Mouse (Mus musculus) limb, embryonic 11.5 days (tissue): ENCODE measurements around the gene Dlg2. TPM values are rescaled to one million over a fixed set of nuclear protein-coding genes. Genes with fewer than 3 reads are reported as not detected.

Source experiments
- ATAC-seq: fragments of 200-750 bp; cut with Nextera tagmentation; 2 replicates; pipeline ENCODE4 v1.8.0; 2017; ENCODE audit warnings: low read depth; ENCODE audit not compliant: insufficient number of reproducible peaks, low FRiP score, low TSS enrichment
- DNase-seq: peaks from one replicate; pipeline ENCODE4 v3.0.0-alpha.2; 2015; ENCODE audit warnings: low spot score
- H3K27ac ChIP-seq: fragments of 300-500 bp; sonication (generic); replicated peaks from 2 replicates; pipeline ENCODE4 v1.5.1; 2014; ENCODE audit warnings: low read depth, mild to moderate bottlenecking, low read length
- H3K27me3 ChIP-seq: fragments of 300-500 bp; sonication (generic); 2 replicates; pipeline ENCODE4 v1.6.1; 2014; ENCODE audit warnings: mild to moderate bottlenecking, low read length, mixed read lengths; ENCODE audit not compliant: control insufficient read depth, insufficient read depth
- H3K36me3 ChIP-seq: fragments of 300-500 bp; sonication (generic); 2 replicates; pipeline ENCODE4 v1.6.1; 2014; ENCODE audit warnings: mild to moderate bottlenecking, low read length, moderate library complexity, mixed read lengths; ENCODE audit not compliant: control insufficient read depth, insufficient read depth
- H3K4me1 ChIP-seq: fragments of 300-500 bp; sonication (generic); 2 replicates; pipeline ENCODE4 v1.6.1; 2014; ENCODE audit warnings: low read length, mixed read lengths; ENCODE audit not compliant: control insufficient read depth, insufficient read depth
- H3K4me2 ChIP-seq: fragments of 300-500 bp; sonication (generic); 2 replicates; pipeline ENCODE4 v1.6.1; 2014; ENCODE audit warnings: low read depth, mild to moderate bottlenecking, moderate library complexity; ENCODE audit not compliant: severe bottlenecking
- H3K4me3 ChIP-seq: fragments of 300-500 bp; sonication (generic); 2 replicates; pipeline ENCODE4 v1.5.1; 2014; ENCODE audit warnings: low read depth, low read length
- H3K9ac ChIP-seq: fragments of 300-500 bp; sonication (generic); 2 replicates; pipeline ENCODE4 v1.6.1; 2014; ENCODE audit warnings: mild to moderate bottlenecking, low read length
- H3K9me3 ChIP-seq: fragments of 300-500 bp; sonication (generic); 2 replicates; pipeline ENCODE4 v1.6.1; 2016; ENCODE audit warnings: low read length; ENCODE audit not compliant: control insufficient read depth
- WGBS: fragments of 180-500 bp; shearing (Covaris S2); extraction: QIAGEN DNeasy Blood & Tissue Kit; methylation state at CpG from one replicate; pipeline ENCODE4 v1.1.7; 2014; 5-methylcytosine and 5-hydroxymethylcytosine counted together
- polyA plus RNA-seq: library from polyadenylated mRNA; unstranded; fragments of >200 nt; fragmentation: Nextera tagmentation; extraction: Ambion mirVana; gene quantifications from 2 replicates; pipeline ENCODE4 v1.2.1, GENCODE M21; 2014

The Dlg2 gene
- polyA plus RNA-seq, 1 experiment from 2014 or later, result 1.3 TPM

DNA sequence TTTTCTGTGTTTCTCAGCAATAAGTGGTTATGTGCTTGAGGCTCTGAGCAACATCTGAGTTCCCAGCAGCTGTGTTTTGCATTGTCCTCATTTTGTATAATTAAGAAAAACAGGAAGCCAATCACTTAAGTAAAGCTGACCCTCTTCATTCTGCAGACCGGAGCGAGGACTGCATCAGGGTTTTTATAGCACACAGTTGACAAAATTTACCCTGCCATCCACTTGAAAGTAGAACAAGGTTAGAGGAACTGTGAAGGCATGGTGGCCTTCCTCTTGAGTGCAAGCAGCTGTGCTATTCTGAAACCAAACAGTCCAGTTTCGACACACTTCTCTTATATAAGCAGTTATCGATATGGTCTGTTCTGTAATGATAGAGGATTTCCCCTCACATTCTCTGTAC lies 947.3 kb downstream of the Dlg2 start:
- 73% methylated on average over 4 of the region's 4 CpGs for WGBS
- no peak overlapping the region for H3K4me3 ChIP-seq

GRCm38 (mm10) chr7:91429712-91430275 lies 953.3 kb downstream of the Dlg2 start:
- 54% methylated on average over 5 of the region's 5 CpGs for WGBS
- DNase-seq, result no peak
- H3K9me3 ChIP-seq, result no peaks in the 10 kb centered on the region
- H3K4me1 ChIP-seq, result no peaks in the 10 kb centered on the region
- H3K36me3 ChIP-seq, result no peaks in the 10 kb centered on the region
- no peak overlapping the region for H3K27ac ChIP-seq
- no peak overlapping the region for H3K4me2 ChIP-seq
- H3K27me3 ChIP-seq, result no peaks in the 10 kb centered on the region
- no peak overlapping the region for H3K9ac ChIP-seq
- ATAC-seq, result no peak
- H3K4me3 ChIP-seq, result no peak overlapping the region

More for the DNA sequence above, 947.3 kb downstream of the Dlg2 start:
- no peak overlapping the region for H3K27ac ChIP-seq
- no peaks in the 10 kb centered on the region for H3K27me3 ChIP-seq
- H3K4me1 ChIP-seq, result no peaks in the 10 kb centered on the region
- no peaks in the 10 kb centered on the region for H3K36me3 ChIP-seq
- H3K9me3 ChIP-seq, result no peaks in the 10 kb centered on the region
- no peak overlapping the region for H3K9ac ChIP-seq
- no peak for DNase-seq
- no peak overlapping the region for H3K4me2 ChIP-seq
- ATAC-seq, result no peak

- Histone ChIP-seq H3K27me3 (no peaks in the 10 kb centered on the region), H3K36me3 (no peaks in the 10 kb centered on the region), H3K4me3 (no peak overlapping the region), H3K9ac (no peak overlapping the region), H3K9me3 (no peaks in the 10 kb centered on the region), H3K27ac (no peak overlapping the region), H3K4me2 (no peak overlapping the region), H3K4me1 (no peaks in the 10 kb centered on the region)
- DNase-seq (peak; percentile 63), ATAC-seq (no peak)
- WGBS, result 46% methylated on average over 11 of the region's 11 CpGs
Measured at GRCm38 (mm10) chr7:91431594-91432240, 955.2 kb downstream of the Dlg2 start.

- no peaks in the 10 kb centered on the region for H3K36me3 ChIP-seq
- no peaks in the 10 kb centered on the region for H3K9me3 ChIP-seq
- H3K4me1 ChIP-seq, result no peaks in the 10 kb centered on the region
- H3K9ac ChIP-seq, result no peak overlapping the region
- WGBS, result 94% methylated on average over 4 of the region's 4 CpGs
- no peak overlapping the region for H3K27ac ChIP-seq
- no peak overlapping the region for H3K4me3 ChIP-seq
- no peaks in the 10 kb centered on the region for H3K27me3 ChIP-seq
- ATAC-seq (no peak), DNase-seq (no peak)
- no peak overlapping the region for H3K4me2 ChIP-seq
Measured at GRCm38 (mm10) chr7:91432563-91432962, 956.1 kb downstream of the Dlg2 start.

GRCm38 (mm10) chr7:91434739-91435138 lies 958.3 kb downstream of the Dlg2 start:
- no peak overlapping the region for H3K4me2 ChIP-seq
- H3K36me3 ChIP-seq, result no peaks in the 10 kb centered on the region
- WGBS, result 87% methylated on average over 5 of the region's 5 CpGs
- H3K4me1 ChIP-seq, result no peaks in the 10 kb centered on the region
- H3K27me3 ChIP-seq, result no peaks in the 10 kb centered on the region
- DNase-seq, result no peak
- H3K27ac ChIP-seq, result no peak overlapping the region
- no peak overlapping the region for H3K4me3 ChIP-seq
- H3K9me3 ChIP-seq, result no peaks in the 10 kb centered on the region
- H3K9ac ChIP-seq, result no peak overlapping the region
- no peak for ATAC-seq

DNA sequence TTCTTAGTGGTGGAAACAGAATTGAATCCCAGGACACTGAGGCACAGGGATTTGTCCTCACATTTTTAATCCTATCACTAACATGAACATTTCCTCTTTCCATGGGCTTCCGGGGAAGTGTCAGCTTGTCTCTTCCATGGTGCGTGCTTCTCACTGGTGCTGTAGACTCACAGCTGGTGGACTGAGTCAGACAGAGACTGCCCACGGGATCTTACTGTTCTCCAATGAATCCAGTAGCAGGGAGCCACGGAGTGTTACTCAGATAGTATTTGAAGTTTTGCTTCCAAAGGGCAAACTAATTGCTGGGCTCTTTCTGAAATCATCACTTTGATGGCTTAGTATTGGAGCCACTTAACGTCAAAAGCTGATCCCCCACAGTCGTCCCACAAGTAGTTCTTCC lies 963.9 kb downstream of the Dlg2 start:
- Histone ChIP-seq H3K36me3 (no peaks in the 10 kb centered on the region), H3K27ac (no peak overlapping the region)

DNA sequence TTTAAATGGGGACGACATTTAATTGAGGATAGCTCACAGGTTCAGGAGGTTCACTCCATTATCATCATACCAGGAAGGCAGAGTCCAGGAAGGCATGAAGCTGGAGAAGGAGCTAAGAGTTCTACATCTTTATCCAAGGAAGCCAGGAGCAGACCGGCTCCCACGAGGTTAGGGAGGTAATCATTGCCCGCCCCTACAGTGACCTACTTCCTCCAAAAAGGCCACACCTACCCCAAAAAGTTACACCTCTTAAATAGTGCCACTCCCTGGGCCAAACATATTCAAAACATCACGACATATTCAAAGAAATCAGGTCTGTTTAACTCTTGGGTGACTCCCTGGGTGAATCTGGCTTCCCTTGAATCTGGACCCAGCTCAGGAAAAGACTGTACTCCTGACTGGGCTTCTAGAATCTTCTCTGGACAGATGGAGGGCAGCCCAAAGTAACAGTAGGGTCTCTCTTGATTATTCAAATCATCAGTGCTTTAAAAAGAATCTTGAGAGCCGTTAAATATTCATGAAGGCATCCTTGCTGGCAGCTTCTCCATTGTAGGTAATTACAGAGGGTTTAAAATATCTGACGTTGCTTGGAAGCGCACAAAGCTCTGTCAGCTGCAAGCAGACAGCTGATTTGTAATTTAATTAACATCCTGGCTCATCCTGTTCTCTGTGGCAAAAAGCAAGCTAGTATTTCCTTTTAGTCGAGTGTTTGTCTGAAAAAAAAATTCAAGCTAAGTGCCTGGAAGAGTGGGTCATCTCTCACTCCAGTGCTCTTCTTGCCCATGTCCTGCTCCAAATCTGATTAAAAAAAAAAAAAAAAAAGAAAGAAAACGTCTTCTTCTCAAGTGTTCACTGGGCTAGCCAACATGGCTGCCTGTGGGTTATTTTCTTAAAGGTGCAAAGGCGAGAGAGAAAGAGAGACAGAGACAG lies 966.2 kb downstream of the Dlg2 start:
- Histone ChIP-seq H3K9ac (no peak overlapping the region), H3K4me1 (no peaks in the 10 kb centered on the region), H3K27me3 (no peaks in the 10 kb centered on the region), H3K4me3 (no peak overlapping the region), H3K4me2 (no peak overlapping the region), H3K36me3 (no peaks in the 10 kb centered on the region), H3K27ac (no peak overlapping the region), H3K9me3 (no peaks in the 10 kb centered on the region)
- ATAC-seq (no peak), DNase-seq (no peak)
- WGBS, result 76% methylated on average over 11 of the region's 11 CpGs

More for the DNA sequence above, 963.9 kb downstream of the Dlg2 start:
- 87% methylated on average over 6 of the region's 6 CpGs for WGBS
- ATAC-seq (no peak), DNase-seq (no peak)
- H3K4me3 ChIP-seq, result no peak overlapping the region
- H3K9me3 ChIP-seq, result no peaks in the 10 kb centered on the region
- no peaks in the 10 kb centered on the region for H3K4me1 ChIP-seq
- no peaks in the 10 kb centered on the region for H3K27me3 ChIP-seq
- no peak overlapping the region for H3K9ac ChIP-seq
- H3K4me2 ChIP-seq, result no peak overlapping the region

- no peak overlapping the region for H3K4me2 ChIP-seq
- no peaks in the 10 kb centered on the region for H3K27me3 ChIP-seq
- no peak overlapping the region for H3K4me3 ChIP-seq
- H3K9me3 ChIP-seq, result no peaks in the 10 kb centered on the region
- H3K4me1 ChIP-seq, result no peaks in the 10 kb centered on the region
- H3K9ac ChIP-seq, result no peak overlapping the region
- DNase-seq (no peak), ATAC-seq (no peak)
- H3K36me3 ChIP-seq, result no peaks in the 10 kb centered on the region
- no peak overlapping the region for H3K27ac ChIP-seq
- 83% methylated on average over 5 of the region's 5 CpGs for WGBS
Measured at GRCm38 (mm10) chr7:91443377-91443714, 966.9 kb downstream of the Dlg2 start.
